In the genomic region with DNA sequence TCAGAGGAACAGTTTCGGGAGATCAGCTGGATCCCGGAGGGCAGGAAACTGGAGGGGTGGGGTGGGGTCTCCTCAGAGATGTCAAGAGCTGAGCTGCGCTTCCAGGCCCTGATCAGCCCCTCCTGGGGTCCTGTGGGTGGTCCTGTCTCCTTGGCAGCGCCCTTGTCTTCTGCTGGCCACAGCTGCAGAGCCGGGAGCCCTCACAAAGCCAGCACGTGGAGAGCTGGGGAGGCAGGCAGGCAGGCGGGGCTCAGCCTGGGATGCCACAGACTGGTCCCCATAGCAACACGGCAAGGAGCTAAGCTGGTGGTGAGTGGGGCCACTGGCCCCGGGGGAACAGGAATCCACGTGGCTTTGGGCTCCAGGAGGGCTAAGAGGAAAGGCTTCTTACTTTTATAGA, we compare ENCODE assay signal across 9 mouse cellular contexts. TPM values are rescaled to one million over a fixed set of nuclear protein-coding genes. Genes with fewer than 3 reads are reported as not detected.
DNase-seq lines count a peak whose midpoint lies in the region; ATAC-seq and TF ChIP-seq lines count a peak whose summit lies in the region.
"Had no signal": no experiment of that assay in that cellular context is flagged by ENCODE, and none has a peak within 500 bp of the region (broad histone marks: within the 10 kb centered on the region; RNA-seq: fewer than 3 reads in every experiment).

A gene (minus strand): TSS at position 272 of the 400 bp plus-strand sequence.

- H3K36me3 ChIP-seq in lung, embryonic 16.5 days (ENCODE audit: control insufficient read depth, insufficient read depth, low read length): no peaks in the 10 kb centered on the region
- no peaks in the 10 kb centered on the region for H3K36me3 ChIP-seq in heart, embryonic 14.5 days (ENCODE audit: control insufficient read depth, insufficient read depth, low read length)
- H3K36me3 ChIP-seq in midbrain, embryonic 10.5 days: peaks cover 5% of the 10 kb centered on the region; the same call in 1 of the 2 replicates

- peak within 1 kb of the TSS; percentile 17; the same call in 1 of the 2 replicates for H3K4me3 ChIP-seq in lung, embryonic 16.5 days (ENCODE audit: low read length)
- peak within 1 kb of the TSS; percentile 14; a peak in 2 of 4 replicates for H3K4me3 ChIP-seq in heart, embryonic 14.5 days (ENCODE audit: control insufficient read depth in 1 of 2, insufficient read depth in 1 of 2, low read depth in 1 of 2, low read length in 2 of 2)
- peak within 1 kb of the TSS; percentile 53 for H3K4me3 ChIP-seq in layer of hippocampus, adult 2 months
- H3K4me3 ChIP-seq in midbrain, embryonic 10.5 days: peak within 1 kb of the TSS; percentile 44

- H3K27ac ChIP-seq in lung, embryonic 16.5 days (ENCODE audit: low read length): no peak within 1 kb of the TSS
- no peak within 1 kb of the TSS for H3K27ac ChIP-seq in heart, embryonic 14.5 days (replicated peaks in 1 of 2; ENCODE audit: control insufficient read depth in 1 of 2, insufficient read depth in 1 of 2, low read depth in 2 of 2, low read length in 2 of 2)
- H3K27ac ChIP-seq in layer of hippocampus, adult 2 months: peak within 1 kb of the TSS; percentile 70
- peak within 1 kb of the TSS; percentile 71 for H3K27ac ChIP-seq in midbrain, embryonic 10.5 days (replicated peaks)
- H3K27ac ChIP-seq: liver, embryonic 14.5 days had no signal

- ATAC-seq in lung, embryonic 16.5 days (ENCODE audit: low read depth): peak; percentile 84
- no peak for ATAC-seq in heart, embryonic 14.5 days (ENCODE audit: insufficient number of reproducible peaks, insufficient read depth, low FRiP score, low read depth)

- no peak for DNase-seq in lung, postnatal 14 days
- peak; percentile 85 for DNase-seq in embryo, embryonic 10 days (ENCODE audit: low spot score)
- DNase-seq in layer of hippocampus, adult 2 months (ENCODE audit: low spot score in 2 of 2): peak; percentile 63 to 77
- DNase-seq in midbrain, embryonic 10.5 days (ENCODE audit: low spot score): peak; percentile 92
- peak; percentile 70 for DNase-seq in right cerebral cortex, postnatal 4 days
- no peak for DNase-seq in gastrocnemius, postnatal 25 days

- 3% methylated on average over 10 of the region's 10 CpGs for WGBS in lung, embryonic 16.5 days
- WGBS in heart, embryonic 14.5 days: 5% methylated on average over 9 of the region's 10 CpGs
- 1% methylated on average over 10 of the region's 10 CpGs for whole genome bisulfite sequencing in midbrain, embryonic 10.5 days

- peaks cover 9% of the 10 kb centered on the region for H3K4me1 ChIP-seq in lung, embryonic 16.5 days (replicated peaks; ENCODE audit: control insufficient read depth, insufficient read depth, low read length)
- H3K4me1 ChIP-seq in heart, embryonic 14.5 days (ENCODE audit: control insufficient read depth in 2 of 2, insufficient read depth in 2 of 2, low read length in 2 of 2): peaks cover 7 to 14% of the 10 kb centered on the region in 2 experiments
- H3K4me1 ChIP-seq in midbrain, embryonic 10.5 days: peaks cover 64% of the 10 kb centered on the region

- peak within 1 kb of the TSS; percentile 46 for H3K4me2 ChIP-seq in lung, embryonic 16.5 days (ENCODE audit: low read depth, low read length)
- peak within 1 kb of the TSS; percentile 57 for H3K4me2 ChIP-seq in heart, embryonic 14.5 days (ENCODE audit: low read length)

- peak within 1 kb of the TSS; percentile 49; the same call in 1 of the 2 replicates for H3K9ac ChIP-seq in lung, embryonic 16.5 days (ENCODE audit: low read length)
- H3K9ac ChIP-seq in heart, embryonic 14.5 days (ENCODE audit: low read length): peak within 1 kb of the TSS; percentile 36
- H3K9ac ChIP-seq: liver, embryonic 14.5 days had no signal

- no peak for TF ChIP-seq CTCF in layer of hippocampus, adult 2 months (conservative IDR thresholded peaks at IDR 0.05)

- no peaks in the 10 kb centered on the region for H3K27me3 ChIP-seq in lung, embryonic 16.5 days (ENCODE audit: control insufficient read depth, insufficient read depth, low read depth, low read length)
- H3K27me3 ChIP-seq in heart, embryonic 14.5 days (ENCODE audit: control insufficient read depth, insufficient read depth, low read length): no peaks in the 10 kb centered on the region
- H3K27me3 ChIP-seq in midbrain, embryonic 10.5 days (ENCODE audit: low read depth, poor library complexity, severe bottlenecking): peaks cover 69% of the 10 kb centered on the region

- H3K9me3 ChIP-seq in lung, embryonic 16.5 days (ENCODE audit: control insufficient read depth, low read length): no peaks in the 10 kb centered on the region
- no peaks in the 10 kb centered on the region for H3K9me3 ChIP-seq in heart, embryonic 14.5 days (ENCODE audit: control insufficient read depth, low read length)
- no peaks in the 10 kb centered on the region for H3K9me3 ChIP-seq in midbrain, embryonic 10.5 days (replicated peaks)

RNA-seq across cellular contexts. Expression of the gene that starts here (rescaled TPM):
- polyA plus RNA-seq in lung, embryonic 16.5 days (2015; fragmentation: Nextera tagmentation; extraction: Ambion mirVana): 0.26 and 0.33 TPM in 2 replicates
- polyA plus RNA-seq in heart, embryonic 14.5 days (2014; fragmentation: Nextera tagmentation; extraction: Ambion mirVana): 0.09 TPM in 2 replicates
- total RNA-seq in layer of hippocampus, adult 2 months (2021): 1 to 10 TPM; 5.6 to 7.1 TPM
- polyA plus RNA-seq in midbrain, embryonic 10.5 days (2016; fragmentation: Nextera tagmentation; extraction: Ambion mirVana): 1.1 and 1.5 TPM in 2 replicates
- total RNA-seq in gastrocnemius, postnatal 25 days (2021): under 1 TPM; 0.54 to 0.97 TPM

Comparison
In these comparisons a context has a peak if more than half of its experiments do, and no peak if none do; other contexts are left out.
1. Peak in ATAC-seq, H3K4me3 ChIP-seq, H3K9ac ChIP-seq and H3K4me2 ChIP-seq in lung, embryonic 16.5 days; RNA of the gene not detected or under 1 TPM.
2. H3K27ac ChIP-seq: peak in layer of hippocampus, adult 2 months (single experiment) and midbrain, embryonic 10.5 days (single experiment); none in lung, embryonic 16.5 days (single experiment) and heart, embryonic 14.5 days (0 of 2).
3. DNase-seq: peak in embryo, embryonic 10 days (single experiment), layer of hippocampus, adult 2 months (2 of 2), midbrain, embryonic 10.5 days (single experiment) and right cerebral cortex, postnatal 4 days (single experiment); none in lung, postnatal 14 days (single experiment) and gastrocnemius, postnatal 25 days (single experiment).
4. Peak in every context shown above with its lines, with median percentiles within 50 percentile points of each other: H3K4me3 ChIP-seq.